Mouse (Mus musculus): ENCODE results near the gene 3110082I17Rik.
A peak's percentile ranks its signal among the peaks of the same experiment; 100 is the strongest.

The 3110082I17Rik gene

DNA sequence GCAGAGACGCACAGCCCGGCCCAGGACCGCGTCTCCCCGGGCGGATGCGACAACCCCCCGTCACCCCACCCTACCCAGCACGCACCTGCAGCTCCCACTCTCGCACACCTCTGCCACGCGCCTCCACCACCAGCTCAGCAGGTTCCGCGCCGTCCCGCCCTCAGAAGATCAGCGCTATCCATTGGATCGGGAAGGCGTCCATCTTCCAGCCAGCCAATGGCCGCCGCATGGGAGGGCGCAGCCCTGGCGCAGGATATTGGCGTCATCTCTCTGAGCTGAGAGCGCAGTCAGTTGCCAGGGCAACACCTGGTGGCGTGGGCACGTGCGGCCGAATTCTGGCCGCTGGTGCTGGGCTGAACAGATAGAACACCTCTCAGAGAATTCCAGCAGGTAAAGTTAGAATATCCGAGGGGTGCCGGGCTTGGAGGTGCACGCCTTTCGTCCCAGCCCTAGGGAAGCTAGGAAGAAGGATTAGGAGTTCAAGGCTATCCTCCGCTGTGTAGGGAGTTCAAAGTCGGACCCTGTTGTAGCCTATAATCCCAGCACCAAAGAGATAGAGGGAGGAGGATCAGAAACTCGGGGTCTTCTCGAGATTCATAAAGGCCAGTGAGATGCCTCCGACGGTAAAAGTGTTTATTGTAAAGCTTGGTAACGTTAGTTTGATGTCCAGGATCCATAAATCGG lies at the start of gene 3110082I17Rik:
Gene 3110082I17Rik, minus strand, starts transcription at position 144 of the 684 bp plus-strand sequence.
- DNase-seq, result peak; percentile 98

DNA sequence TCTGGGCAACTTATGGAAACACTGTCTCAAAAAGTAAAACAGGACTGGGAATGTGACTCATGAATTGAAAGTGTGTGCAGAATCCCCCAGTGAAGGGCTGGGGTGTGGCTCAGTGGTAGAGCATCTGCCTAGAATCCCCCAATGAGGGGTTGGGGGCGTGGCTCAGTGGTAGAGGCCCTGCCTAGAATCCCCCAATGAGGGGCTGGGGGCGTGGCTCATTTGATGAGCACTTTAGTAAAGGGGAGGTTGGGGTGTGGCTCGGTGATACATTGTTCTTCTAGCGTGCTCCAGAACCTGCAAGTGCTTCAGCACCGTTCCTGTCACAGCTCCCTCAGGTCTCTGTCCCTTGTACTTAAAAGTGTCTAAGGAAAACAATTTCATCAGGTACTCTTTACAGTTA lies 45.9 kb upstream of the 3110082I17Rik start:
- no peak for DNase-seq

DNA sequence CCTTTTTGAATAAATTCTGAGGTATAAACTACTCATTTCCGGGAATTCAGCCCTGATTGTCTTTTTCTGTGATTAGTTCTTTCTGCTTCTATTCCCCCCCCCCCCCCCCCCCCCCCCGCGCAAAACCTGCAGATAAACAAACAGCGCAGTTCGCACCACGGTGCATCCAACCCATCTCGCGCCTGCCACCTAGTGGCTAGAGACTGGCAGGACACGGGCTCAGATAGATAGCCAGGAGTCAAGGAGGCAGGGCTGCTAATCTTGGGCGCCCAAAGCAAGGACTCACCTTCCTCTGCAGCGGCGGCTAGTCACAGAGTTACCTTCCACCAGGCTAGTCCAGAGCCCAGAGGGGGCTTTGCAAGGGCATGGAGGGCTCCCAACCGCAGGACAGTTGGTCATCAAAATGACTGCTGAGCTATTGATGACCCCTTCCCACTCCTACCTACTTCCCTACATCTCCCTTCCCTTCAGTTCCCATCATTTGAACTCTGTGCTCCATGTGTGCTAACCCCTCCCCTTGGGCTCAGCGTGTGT lies 44.8 kb upstream of the 3110082I17Rik start:
- DNase-seq, result peak; percentile 82

DNA sequence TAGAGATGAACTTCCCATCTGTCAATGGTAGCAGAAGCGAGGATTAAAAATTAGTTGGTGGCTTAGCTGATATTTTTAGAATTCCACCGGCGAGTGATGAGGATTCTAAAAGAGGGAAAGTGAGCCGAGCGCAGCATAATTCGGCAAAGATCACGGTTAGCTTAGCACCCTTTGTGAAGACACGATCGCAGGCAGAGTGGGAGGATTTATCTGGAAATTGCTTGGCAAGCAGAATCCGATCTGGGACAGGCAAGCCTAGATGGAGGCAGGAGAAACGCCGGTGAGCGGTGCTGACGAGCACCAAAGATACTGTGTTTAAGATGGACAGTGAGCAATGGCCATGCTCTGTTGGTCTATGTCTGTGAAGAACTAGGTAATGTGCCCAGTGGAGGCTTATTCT lies 42.0 kb upstream of the 3110082I17Rik start:
- no peak for DNase-seq

DNA sequence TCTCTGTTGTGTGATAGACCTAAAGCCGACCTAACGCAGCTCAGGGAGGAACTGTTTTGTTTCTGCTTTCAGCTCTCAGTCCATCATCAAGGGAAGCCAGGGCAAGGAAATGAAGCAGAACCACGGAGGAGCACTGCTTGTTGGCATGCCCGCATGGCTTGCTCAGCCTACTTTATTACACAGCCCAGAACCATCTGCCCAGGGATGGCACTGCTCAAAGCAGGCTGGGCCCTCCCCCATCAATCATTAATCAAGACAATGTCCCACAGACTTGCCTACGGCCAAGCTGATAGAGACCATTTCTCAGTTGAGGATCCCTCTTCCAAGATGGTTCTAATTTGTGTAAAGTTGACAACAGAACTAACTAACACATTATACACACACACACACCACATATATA lies 38.5 kb upstream of the 3110082I17Rik start:
- peak; percentile 62 for DNase-seq

DNA sequence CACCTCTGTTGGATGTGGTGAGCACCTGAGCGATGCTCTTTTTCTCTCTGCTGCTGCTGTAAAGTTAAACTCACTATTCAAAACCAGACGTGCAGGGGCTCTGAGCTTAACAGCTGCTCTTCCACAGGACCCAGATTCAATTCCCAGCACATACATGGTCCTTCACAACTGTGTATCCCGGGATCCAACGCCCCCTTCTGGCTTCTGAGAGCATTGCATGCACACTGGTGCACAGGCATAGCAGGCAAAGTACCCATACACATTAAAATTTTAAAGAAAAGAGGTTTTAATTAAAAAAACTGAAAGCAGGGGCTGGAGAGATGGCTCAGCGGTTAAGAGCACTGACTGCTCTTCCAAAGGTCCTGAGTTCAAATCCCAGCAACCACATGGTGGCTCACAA lies 36.6 kb upstream of the 3110082I17Rik start:
- no peak for DNase-seq

DNA sequence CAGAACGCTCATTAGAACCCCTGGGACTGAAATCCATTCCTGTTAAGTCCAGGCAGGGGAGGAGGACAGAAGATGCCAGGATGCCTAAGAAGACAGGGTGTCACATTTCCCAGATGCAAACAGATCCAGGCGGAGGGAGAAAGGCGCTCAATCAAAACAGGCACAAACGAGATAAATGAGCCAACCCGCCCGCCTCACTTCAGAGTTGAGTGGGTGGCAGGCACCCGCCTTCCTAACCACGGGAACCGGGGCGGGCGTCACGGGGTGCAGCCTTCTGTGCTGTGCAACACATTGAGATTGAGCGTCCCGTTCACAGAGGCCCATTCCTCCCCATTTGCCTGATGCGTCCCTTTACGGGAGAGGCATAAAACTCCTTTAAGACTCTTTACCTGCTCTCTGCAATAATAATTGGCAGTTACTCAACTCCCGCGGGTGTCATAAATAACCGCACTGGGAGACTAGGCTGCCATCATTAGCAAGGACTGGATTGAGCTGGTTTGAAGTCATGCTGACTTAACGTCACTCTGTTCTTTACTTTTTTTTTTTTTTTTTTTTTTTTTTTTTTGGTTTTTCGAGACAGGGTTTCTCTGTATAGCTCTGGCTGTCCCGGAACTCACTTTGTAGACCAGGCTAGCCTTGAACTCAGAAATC lies 34.8 kb upstream of the 3110082I17Rik start:
- DNase-seq, result no peak

DNA sequence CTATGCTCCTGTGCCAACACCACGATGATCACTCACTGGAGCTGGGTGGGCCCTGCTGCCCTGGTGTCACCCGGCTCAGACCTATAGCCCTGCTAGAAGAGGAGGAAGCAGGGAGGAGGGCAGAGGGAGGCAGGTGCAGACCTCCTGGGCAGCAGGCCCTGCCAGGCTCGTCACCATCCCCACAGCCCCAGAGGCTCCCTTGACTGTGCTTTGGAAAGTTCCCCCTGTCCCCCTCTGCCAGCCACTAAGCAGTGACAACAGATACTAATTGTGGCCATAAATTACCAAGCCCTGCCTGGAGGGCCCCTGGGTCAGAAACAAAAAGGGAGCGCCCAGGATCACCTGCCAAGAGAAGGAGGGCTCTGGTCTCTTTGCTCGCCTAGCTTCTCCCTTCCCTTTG lies 33.4 kb upstream of the 3110082I17Rik start:
- DNase-seq, result no peak

DNA sequence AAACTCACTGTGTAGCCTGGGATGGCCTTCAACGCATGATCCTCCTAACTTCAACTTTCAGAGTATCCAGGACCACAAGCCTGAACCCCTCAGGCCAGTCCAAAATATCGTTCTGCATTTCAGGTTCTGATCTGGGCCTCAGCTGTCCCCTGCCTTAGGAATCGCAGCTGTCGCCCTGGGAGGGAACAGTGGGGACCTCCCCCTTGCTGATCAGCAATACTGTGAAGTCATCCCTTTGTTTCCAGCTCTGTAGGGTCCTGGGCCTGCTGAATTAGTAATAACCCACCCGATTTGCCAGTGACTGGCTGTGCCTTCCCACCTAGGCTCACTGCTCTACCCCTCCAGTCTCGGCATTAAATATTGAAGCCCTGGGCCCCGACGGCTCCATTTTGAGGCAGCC lies 31.0 kb upstream of the 3110082I17Rik start:
- no peak for DNase-seq

DNA sequence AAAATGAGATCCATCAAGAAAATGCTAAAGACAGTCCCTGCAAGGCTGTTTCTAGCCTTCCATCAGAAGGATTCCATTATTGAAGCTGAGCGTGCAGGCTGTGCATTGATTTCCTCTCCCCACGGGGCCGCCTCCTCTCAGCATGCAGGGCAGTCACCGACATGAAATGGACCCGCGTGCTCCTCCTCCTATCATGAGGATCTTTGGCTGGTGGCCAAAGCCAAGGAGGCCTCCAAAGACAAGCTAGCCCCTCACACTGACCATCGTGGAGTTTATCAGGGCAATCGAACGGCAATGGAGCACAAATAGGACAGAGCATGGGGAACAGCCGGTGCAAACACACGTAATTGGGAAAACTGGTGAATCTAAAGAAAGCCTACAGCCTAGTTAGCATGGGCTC lies 29.8 kb upstream of the 3110082I17Rik start:
- no peak for DNase-seq

DNA sequence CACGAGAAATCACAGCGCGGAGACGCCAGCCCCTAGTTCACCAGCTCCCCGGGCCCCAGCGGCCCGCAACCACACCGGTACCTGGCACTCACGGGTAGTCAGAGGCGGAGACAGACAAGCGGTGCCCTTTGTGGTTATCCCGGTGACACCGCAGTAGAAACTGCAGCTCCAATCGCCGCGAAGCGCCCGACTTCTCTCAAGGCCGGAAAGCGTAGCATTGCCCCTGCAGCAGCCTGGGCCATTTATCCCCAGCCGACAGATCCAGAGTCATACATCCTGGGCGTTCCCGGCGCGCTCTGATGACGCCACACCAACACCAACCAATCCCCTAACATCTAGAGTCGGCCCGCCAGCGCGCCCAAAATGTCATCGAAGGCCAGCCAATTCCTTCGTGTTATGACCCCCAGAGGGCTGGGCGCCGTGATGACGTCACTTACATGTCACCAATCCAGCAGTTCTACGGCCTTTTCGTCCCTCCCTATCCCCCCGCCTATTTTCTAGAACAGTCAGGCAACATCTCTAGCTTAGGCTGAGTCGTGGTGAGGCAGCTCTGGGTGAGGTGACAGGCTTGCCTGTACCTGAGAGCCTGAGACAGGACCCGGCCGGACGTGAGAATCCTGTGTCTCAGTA lies 24.0 kb upstream of the 3110082I17Rik start, which contains the start of gene Zfand2a:
Gene Zfand2a, minus strand, starts transcription at position 365 of the 630 bp plus-strand sequence.
- peak; percentile 100 for DNase-seq

DNA sequence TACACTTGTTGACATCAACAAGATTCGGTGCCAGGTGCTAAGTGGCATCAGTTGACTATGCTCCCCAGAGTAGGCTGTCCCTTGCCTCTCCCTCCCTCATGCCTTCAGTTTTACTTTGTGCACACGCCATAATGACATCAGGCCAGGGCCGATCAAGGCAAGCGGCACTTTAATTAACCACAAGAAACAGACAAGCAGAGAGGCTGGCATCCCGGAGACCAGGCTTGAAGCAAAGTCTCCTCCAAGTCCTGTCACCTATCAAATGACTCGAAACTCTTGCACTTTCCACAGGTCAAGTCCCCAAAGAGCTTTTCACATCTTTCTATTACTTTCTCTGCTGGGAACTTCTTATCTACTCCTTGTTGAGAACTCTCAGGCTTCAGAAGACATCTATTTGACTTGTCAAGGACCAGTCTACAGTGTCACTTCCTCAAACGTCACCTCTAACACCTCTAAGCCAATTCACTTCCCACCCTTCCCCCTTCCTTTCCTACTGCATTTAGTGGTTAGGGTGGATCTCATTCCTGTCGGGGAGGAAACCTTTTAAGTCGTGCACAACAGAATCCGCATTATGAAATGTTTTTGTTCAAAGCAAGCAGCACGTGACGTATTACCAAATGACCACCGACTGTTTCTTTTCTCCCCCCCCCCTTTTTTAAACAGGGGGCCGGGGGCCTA lies 23.0 kb upstream of the 3110082I17Rik start:
- DNase-seq, result peak; percentile 17

DNA sequence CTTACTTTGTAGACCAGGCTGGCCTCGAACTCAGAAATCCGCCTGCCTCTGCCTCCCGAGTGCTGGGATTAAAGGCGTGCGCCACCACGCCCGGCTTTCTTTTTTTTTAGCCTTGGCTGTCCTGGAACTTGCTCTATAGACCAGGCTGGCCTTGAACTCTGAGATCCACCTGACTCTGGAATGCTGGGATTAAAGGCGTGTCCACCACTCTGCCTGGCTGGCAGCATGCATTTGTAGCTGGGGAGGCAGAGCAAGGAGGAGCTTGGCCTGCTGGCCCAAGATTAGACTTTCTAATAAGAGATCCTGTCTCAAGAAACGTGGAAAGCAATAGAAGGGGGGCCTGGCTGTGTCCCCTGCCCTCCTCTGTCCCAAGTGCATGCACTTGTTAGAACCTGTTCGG lies 20.1 kb upstream of the 3110082I17Rik start:
- DNase-seq, result no peak

DNA sequence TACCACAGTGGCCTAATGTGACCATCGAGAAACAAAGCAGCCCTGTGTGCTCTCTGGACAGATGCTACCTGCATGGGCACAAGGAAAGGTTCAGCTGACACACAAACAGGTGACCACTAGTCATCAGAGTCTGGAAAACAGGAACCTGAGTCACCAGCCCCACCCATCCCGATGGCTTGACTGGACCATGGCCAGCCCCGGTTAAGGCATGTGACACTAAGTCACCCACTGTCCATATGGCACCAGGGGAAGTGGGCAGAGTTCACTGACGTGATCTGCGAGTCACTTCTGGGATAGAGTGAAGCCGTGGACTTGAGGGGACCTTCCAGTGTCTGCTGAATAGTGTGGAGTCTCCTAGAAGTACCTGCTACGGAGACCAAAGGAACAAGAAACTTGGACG lies 18.8 kb upstream of the 3110082I17Rik start:
- no peak for DNase-seq

DNA sequence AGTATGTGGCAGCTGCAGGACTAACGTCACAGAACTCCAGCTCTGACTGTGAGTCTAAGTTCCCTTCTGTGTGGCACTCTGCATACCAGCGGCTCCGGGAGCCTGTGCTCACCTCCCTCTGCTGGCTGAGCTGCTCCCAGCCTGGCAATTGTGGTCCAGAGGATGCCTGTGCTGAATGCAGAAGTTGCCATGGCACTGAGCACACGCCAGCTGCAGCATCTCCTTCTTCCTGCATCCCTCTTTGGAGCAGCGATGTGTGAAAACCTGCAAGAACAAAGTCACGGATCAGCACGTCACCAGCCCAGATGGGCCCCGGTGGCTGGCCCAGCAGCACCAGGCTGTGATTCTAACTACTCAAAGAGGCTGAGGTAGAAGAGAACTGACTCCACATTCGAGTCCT lies 14.4 kb upstream of the 3110082I17Rik start:
- DNase-seq, result no peak

DNA sequence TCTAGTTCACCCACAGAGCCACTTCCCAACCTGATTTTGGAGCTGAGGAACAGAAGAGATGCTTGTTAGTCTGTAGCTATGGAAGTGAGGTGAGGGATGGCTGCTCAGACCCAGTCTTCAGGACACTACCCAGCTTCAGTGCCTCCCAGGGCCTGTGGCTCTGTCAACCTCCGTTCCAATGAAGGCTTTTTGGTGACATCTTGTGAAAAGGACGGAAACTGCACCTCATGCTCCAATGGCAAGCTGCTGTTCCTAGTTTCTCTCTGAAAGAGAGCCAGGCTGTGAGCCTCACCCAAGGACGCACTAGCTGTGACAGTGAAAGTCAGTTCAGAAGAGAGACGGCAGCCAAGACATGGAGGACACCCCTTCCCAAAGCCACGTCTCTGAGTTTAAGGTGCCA lies 7.7 kb upstream of the 3110082I17Rik start:
- no peak for DNase-seq

DNA sequence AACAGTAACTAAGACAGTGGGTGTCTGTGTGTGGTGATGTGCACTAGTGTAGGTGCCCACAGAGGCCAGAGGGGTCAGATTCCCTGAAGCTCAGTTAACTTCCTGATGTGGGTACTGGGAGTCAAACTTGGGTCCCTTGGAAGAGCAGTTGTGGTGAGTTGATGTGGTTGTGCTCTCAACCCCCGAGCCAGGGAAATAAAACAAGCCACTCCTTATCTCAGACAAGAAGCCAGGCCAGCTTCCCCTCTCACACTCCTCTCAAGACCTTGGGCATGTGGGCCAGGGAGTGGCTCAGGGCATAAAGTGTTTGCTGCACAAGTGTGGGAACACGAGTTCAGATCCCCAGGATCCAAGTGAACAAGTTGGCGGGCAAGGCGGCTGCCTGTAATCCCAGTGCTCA lies 6.5 kb upstream of the 3110082I17Rik start:
- DNase-seq, result no peak

DNA sequence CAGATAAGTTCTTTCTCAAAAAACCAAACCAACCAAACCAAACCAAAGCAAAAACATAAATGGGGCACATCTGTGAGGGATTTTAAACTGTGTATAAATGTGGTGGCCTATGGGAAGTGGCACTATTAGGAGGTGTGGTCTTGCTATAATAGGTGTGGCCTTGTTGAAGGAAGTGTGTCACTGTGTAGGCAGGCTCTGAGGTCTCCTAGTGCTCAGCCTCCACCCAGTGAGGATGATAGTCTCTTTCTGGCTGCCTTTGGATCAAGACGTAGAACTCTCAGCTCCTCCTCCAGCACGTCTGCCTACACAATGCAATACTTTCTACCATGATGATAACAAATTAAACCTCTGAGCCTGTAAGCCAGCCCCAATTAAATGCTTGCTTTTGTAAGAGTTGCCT lies 6.0 kb upstream of the 3110082I17Rik start:
- DNase-seq, result no peak

DNA sequence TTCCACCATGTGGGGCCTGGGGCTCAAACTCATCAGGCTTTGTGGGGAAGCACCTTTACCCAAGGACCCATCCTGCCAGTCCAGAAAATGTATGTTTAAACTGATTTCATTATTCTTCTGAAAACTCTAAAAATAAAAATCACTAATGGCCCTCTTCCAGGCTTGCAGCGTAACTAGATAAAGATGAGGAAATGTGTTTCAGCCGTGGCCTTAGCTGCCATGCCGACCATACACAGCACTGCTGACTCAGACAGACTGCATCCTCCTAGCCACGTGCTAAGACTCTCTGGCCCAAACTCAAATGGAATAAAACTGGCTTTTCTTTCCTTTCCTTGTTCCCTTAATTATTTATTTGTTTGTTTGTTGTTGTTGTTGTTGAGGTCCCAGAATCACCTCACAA lies 4.5 kb upstream of the 3110082I17Rik start:
- DNase-seq, result no peak

DNA sequence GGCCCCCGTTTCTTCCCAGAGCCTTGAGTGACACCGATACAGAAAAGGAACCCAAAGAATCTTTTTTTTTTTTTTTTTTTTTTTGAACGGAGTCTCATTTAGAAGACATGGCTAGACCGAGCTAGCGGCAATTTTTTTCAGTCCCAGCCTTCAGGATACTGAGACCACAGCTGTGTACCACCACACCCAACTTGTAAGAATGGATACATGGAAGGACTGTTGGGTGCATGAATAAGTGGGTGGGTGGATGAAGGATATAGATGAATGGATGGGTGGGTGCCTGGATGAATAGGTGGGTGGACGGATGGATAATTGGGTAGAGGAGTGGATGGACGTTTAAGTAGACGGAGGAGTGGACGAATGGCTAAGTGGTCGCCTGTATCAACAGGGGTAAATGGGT lies 389 bp downstream of the 3110082I17Rik start:
- DNase-seq, result no peak

DNA sequence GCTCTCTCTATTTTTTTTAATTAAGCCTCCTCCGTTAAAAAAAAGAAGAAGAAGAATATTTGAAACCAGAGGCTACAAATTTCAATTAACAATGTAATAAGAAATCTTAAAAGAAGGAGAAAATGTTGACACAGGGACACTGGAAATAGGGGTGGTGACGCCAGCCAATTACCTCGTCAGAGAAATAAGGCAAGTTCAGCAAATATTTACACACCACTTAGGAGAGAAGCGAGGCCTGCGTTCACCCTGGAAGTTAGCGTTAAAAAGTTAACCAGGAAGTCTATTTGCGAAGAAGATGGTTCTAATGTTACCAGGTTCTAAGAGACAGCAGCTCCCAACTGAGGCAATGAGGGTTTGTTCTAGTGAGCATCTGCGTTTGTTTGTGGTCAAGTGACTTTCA lies 3.1 kb downstream of the 3110082I17Rik start:
- DNase-seq, result no peak

DNA sequence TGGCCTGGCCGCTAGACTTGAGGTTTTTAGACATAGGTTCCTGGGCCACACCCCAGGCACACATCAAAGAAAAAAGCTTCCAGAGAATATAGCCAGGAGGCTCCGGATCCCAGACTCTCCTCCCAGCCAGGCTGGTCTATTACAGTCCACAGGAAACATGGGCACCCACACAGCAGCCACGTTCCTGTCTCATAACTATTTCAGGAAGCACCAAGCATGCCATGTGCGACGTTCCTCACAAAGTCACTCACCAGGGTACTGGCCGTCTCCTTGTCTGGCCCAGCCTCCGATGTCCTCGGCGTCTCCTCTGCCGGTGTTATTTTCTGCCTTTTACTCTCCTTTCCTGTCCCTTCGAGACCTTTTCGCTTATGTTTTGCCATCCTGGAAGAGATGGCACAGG lies 5.2 kb downstream of the 3110082I17Rik start:
- no peak for DNase-seq

DNA sequence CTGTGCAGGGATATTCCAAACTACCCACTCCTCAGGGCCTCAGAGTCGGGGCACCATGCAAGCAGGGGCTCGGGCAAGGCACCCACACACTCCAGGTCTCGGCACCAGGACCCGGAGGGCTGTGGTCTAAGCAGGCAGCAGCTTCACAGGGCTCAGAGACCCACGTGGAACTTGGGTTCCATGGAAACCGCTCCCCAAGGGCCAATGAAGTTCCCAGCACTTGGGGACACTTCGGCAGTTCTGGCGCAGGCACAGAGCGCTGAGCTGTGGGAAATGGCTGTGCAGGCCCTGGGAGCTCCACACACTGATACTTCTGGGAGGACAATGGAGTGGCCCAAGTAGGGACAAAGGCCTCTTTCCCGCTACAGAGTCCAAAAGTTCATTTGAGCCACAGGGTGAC lies 7.3 kb downstream of the 3110082I17Rik start:
- DNase-seq, result peak; percentile 24
